Mouse (Mus musculus): ENCODE data around the gene Golga5.
"Not testable (repeated sequence)": the region's sequence is repeated elsewhere in the genome, so short reads cannot be mapped to it uniquely, and the experiment has no call there.

Gene Golga5

GRCm38 (mm10) chr12:102445436-102445835 lies 23.5 kb upstream of the Golga5 start:
- peak in 1 of 2 experiments; percentile 35 for DNase-seq (ENCODE audit: low spot score in 2 of 2)

- DNase-seq (ENCODE audit: low spot score in 2 of 2), result no peak
Observed at GRCm38 (mm10) chr12:102450437-102450836, 18.5 kb upstream of the Golga5 start.

- DNase-seq (ENCODE audit: low spot score in 2 of 2), result peak in 1 of 2 experiments; percentile 66
Observed at GRCm38 (mm10) chr12:102451126-102451851, 17.6 kb upstream of the Golga5 start.

GRCm38 (mm10) chr12:102453581-102453980 lies 15.4 kb upstream of the Golga5 start:
- DNase-seq (ENCODE audit: low spot score in 2 of 2), result peak in 1 of 2 experiments; percentile 81

GRCm38 (mm10) chr12:102456467-102457193 lies 12.3 kb upstream of the Golga5 start:
- no peak for DNase-seq (ENCODE audit: low spot score in 2 of 2)

- no peak for DNase-seq (ENCODE audit: low spot score in 2 of 2)
Observed at GRCm38 (mm10) chr12:102460014-102460413, 8.9 kb upstream of the Golga5 start.

GRCm38 (mm10) chr12:102461177-102461576 lies 7.8 kb upstream of the Golga5 start:
- no peak for DNase-seq (ENCODE audit: low spot score in 2 of 2)

GRCm38 (mm10) chr12:102464650-102465049 lies 4.3 kb upstream of the Golga5 start:
- DNase-seq (ENCODE audit: low spot score in 2 of 2), result no peak

GRCm38 (mm10) chr12:102468136-102468535 lies 799 bp upstream of the Golga5 start:
- no peak for DNase-seq (ENCODE audit: low spot score in 2 of 2)

GRCm38 (mm10) chr12:102474411-102474810 lies 5.5 kb downstream of the Golga5 start:
- DNase-seq (ENCODE audit: low spot score in 2 of 2), result no peak

GRCm38 (mm10) chr12:102480481-102480880 lies 11.5 kb downstream of the Golga5 start:
- DNase-seq (ENCODE audit: low spot score in 2 of 2), result no peak

- no peak for DNase-seq (ENCODE audit: low spot score in 2 of 2)
Observed at GRCm38 (mm10) chr12:102484946-102485345, 16.0 kb downstream of the Golga5 start.

- DNase-seq (ENCODE audit: low spot score in 2 of 2), result no peak
Observed at GRCm38 (mm10) chr12:102491911-102492310, 23.0 kb downstream of the Golga5 start.

GRCm38 (mm10) chr12:102495754-102496153 lies 26.8 kb downstream of the Golga5 start:
- not testable (repeated sequence) for DNase-seq (ENCODE audit: low spot score in 2 of 2)

GRCm38 (mm10) chr12:102497905-102498304 lies 29.0 kb downstream of the Golga5 start:
- no peak for DNase-seq (ENCODE audit: low spot score in 2 of 2)

GRCm38 (mm10) chr12:102498726-102499125 lies 29.8 kb downstream of the Golga5 start:
- DNase-seq (ENCODE audit: low spot score in 2 of 2), result no peak

- no peak for DNase-seq (ENCODE audit: low spot score in 2 of 2)
Observed at GRCm38 (mm10) chr12:102499210-102499609, 30.3 kb downstream of the Golga5 start.

- no peak for DNase-seq (ENCODE audit: low spot score in 2 of 2)
Observed at GRCm38 (mm10) chr12:102499723-102500122, 30.8 kb downstream of the Golga5 start.

GRCm38 (mm10) chr12:102501038-102501437 lies 32.1 kb downstream of the Golga5 start:
- DNase-seq (ENCODE audit: low spot score in 2 of 2), result no peak

GRCm38 (mm10) chr12:102501848-102502595 lies 33.1 kb downstream of the Golga5 start:
- DNase-seq (ENCODE audit: low spot score in 2 of 2), result no peak

- no peak for DNase-seq (ENCODE audit: low spot score in 2 of 2)
Observed at GRCm38 (mm10) chr12:102505131-102505713, 36.3 kb downstream of the Golga5 start.

GRCm38 (mm10) chr12:102505949-102506348 lies 37.0 kb downstream of the Golga5 start:
- no peak for DNase-seq (ENCODE audit: low spot score in 2 of 2)

Measured in natural killer cell, adult 2 months (primary cell).